Mouse (Mus musculus): ENCODE data around the gene Glp2r. TPM values are rescaled to one million over a fixed set of nuclear protein-coding genes. Genes with fewer than 3 reads are reported as not detected.

The Glp2r gene
- polyA plus RNA-seq, 1 experiment from 2014 or later = not detected

GRCm38 (mm10) chr11:67642835-67643234, 128.1 kb downstream of the Glp2r start:
- Histone ChIP-seq H3K4me1 (replicated peaks) (no peaks in the 10 kb centered on the region), H3K27me3 (no peaks in the 10 kb centered on the region), H3K36me3 (no peaks in the 10 kb centered on the region), H3K27ac (no peak overlapping the region), H3K4me2 (replicated peaks) (no peak overlapping the region), H3K4me3 (replicated peaks) (no peak overlapping the region), H3K9ac (replicated peaks) (no peak overlapping the region), H3K9me3 (no peaks in the 10 kb centered on the region)
- 85% methylated on average over 5 of the region's 5 CpGs for WGBS
- ATAC-seq = no peak

GRCm38 (mm10) chr11:67642421-67642820, 128.5 kb downstream of the Glp2r start:
- no peaks in the 10 kb centered on the region for H3K36me3 ChIP-seq
- no peaks in the 10 kb centered on the region for H3K4me1 ChIP-seq (replicated peaks)
- 98% methylated on average over 8 of the region's 8 CpGs for WGBS
- no peak for ATAC-seq
- H3K27ac ChIP-seq = no peak overlapping the region
- H3K4me3 ChIP-seq (replicated peaks) = no peak overlapping the region
- no peak overlapping the region for H3K9ac ChIP-seq (replicated peaks)
- H3K4me2 ChIP-seq (replicated peaks) = no peak overlapping the region
- H3K27me3 ChIP-seq = no peaks in the 10 kb centered on the region
- no peaks in the 10 kb centered on the region for H3K9me3 ChIP-seq

GRCm38 (mm10) chr11:67640299-67640698, 130.7 kb downstream of the Glp2r start:
- no peaks in the 10 kb centered on the region for H3K9me3 ChIP-seq
- no peaks in the 10 kb centered on the region for H3K27me3 ChIP-seq
- H3K27ac ChIP-seq = no peak overlapping the region
- H3K4me3 ChIP-seq (replicated peaks) = no peak overlapping the region
- ATAC-seq = no peak
- no peak overlapping the region for H3K4me2 ChIP-seq (replicated peaks)
- WGBS = 89% methylated on average over 6 of the region's 6 CpGs
- H3K36me3 ChIP-seq = no peaks in the 10 kb centered on the region
- no peaks in the 10 kb centered on the region for H3K4me1 ChIP-seq (replicated peaks)
- H3K9ac ChIP-seq (replicated peaks) = no peak overlapping the region

- H3K27ac ChIP-seq = no peak overlapping the region
- H3K9me3 ChIP-seq = no peaks in the 10 kb centered on the region
- H3K4me3 ChIP-seq (replicated peaks) = no peak overlapping the region
- no peaks in the 10 kb centered on the region for H3K36me3 ChIP-seq
- 91% methylated on average over 3 of the region's 3 CpGs for WGBS
- no peak for ATAC-seq
- no peaks in the 10 kb centered on the region for H3K4me1 ChIP-seq (replicated peaks)
- H3K9ac ChIP-seq (replicated peaks) = no peak overlapping the region
- H3K4me2 ChIP-seq (replicated peaks) = no peak overlapping the region
- no peaks in the 10 kb centered on the region for H3K27me3 ChIP-seq
Measured at GRCm38 (mm10) chr11:67638401-67638800, 132.6 kb downstream of the Glp2r start.

- Histone ChIP-seq H3K27me3 (no peaks in the 10 kb centered on the region), H3K4me3 (replicated peaks) (no peak overlapping the region), H3K4me2 (replicated peaks) (no peak overlapping the region), H3K9me3 (no peaks in the 10 kb centered on the region), H3K9ac (replicated peaks) (no peak overlapping the region), H3K4me1 (replicated peaks) (no peaks in the 10 kb centered on the region), H3K36me3 (no peaks in the 10 kb centered on the region), H3K27ac (no peak overlapping the region)
- WGBS = 60% methylated on average over 6 of the region's 6 CpGs
- no peak for ATAC-seq
Measured at GRCm38 (mm10) chr11:67636905-67637586, 133.9 kb downstream of the Glp2r start.

GRCm38 (mm10) chr11:67636201-67636600, 134.8 kb downstream of the Glp2r start:
- H3K9me3 ChIP-seq = no peaks in the 10 kb centered on the region
- no peaks in the 10 kb centered on the region for H3K27me3 ChIP-seq
- ATAC-seq = no peak
- no peak overlapping the region for H3K4me2 ChIP-seq (replicated peaks)
- 77% methylated on average over 4 of the region's 4 CpGs for WGBS
- no peaks in the 10 kb centered on the region for H3K36me3 ChIP-seq
- H3K9ac ChIP-seq (replicated peaks) = no peak overlapping the region
- no peak overlapping the region for H3K4me3 ChIP-seq (replicated peaks)
- H3K4me1 ChIP-seq (replicated peaks) = no peaks in the 10 kb centered on the region
- no peak overlapping the region for H3K27ac ChIP-seq

GRCm38 (mm10) chr11:67633620-67634229, 137.2 kb downstream of the Glp2r start:
- Histone ChIP-seq H3K9ac (replicated peaks) (no peak overlapping the region), H3K4me2 (replicated peaks) (no peak overlapping the region), H3K27ac (no peak overlapping the region), H3K9me3 (no peaks in the 10 kb centered on the region), H3K27me3 (no peaks in the 10 kb centered on the region), H3K36me3 (no peaks in the 10 kb centered on the region), H3K4me1 (replicated peaks) (no peaks in the 10 kb centered on the region), H3K4me3 (replicated peaks) (no peak overlapping the region)
- ATAC-seq = no peak
- WGBS = 74% methylated on average over 3 of the region's 3 CpGs

GRCm38 (mm10) chr11:67632906-67633305, 138.0 kb downstream of the Glp2r start:
- no peak overlapping the region for H3K27ac ChIP-seq
- H3K4me2 ChIP-seq (replicated peaks) = no peak overlapping the region
- H3K27me3 ChIP-seq = no peaks in the 10 kb centered on the region
- no peaks in the 10 kb centered on the region for H3K36me3 ChIP-seq
- H3K9me3 ChIP-seq = no peaks in the 10 kb centered on the region
- H3K9ac ChIP-seq (replicated peaks) = no peak overlapping the region
- WGBS = 75% methylated on average over 8 of the region's 8 CpGs
- H3K4me1 ChIP-seq (replicated peaks) = no peaks in the 10 kb centered on the region
- no peak for ATAC-seq
- H3K4me3 ChIP-seq (replicated peaks) = no peak overlapping the region

- ATAC-seq = no peak
- H3K27ac ChIP-seq = no peak overlapping the region
- no peak overlapping the region for H3K4me2 ChIP-seq (replicated peaks)
- H3K9me3 ChIP-seq = no peaks in the 10 kb centered on the region
- no peaks in the 10 kb centered on the region for H3K4me1 ChIP-seq (replicated peaks)
- H3K27me3 ChIP-seq = no peaks in the 10 kb centered on the region
- WGBS = 93% methylated on average over 2 of the region's 2 CpGs
- no peaks in the 10 kb centered on the region for H3K36me3 ChIP-seq
- no peak overlapping the region for H3K9ac ChIP-seq (replicated peaks)
- H3K4me3 ChIP-seq (replicated peaks) = no peak overlapping the region
Measured at GRCm38 (mm10) chr11:67628522-67628921, 142.4 kb downstream of the Glp2r start.

GRCm38 (mm10) chr11:67627179-67627578, 143.8 kb downstream of the Glp2r start:
- no peak for ATAC-seq
- Histone ChIP-seq H3K4me1 (replicated peaks) (no peaks in the 10 kb centered on the region), H3K9ac (replicated peaks) (no peak overlapping the region), H3K4me3 (replicated peaks) (no peak overlapping the region), H3K9me3 (no peaks in the 10 kb centered on the region), H3K36me3 (no peaks in the 10 kb centered on the region), H3K27ac (no peak overlapping the region), H3K27me3 (no peaks in the 10 kb centered on the region), H3K4me2 (replicated peaks) (no peak overlapping the region)
- WGBS = 87% methylated on average over 7 of the region's 7 CpGs

GRCm38 (mm10) chr11:67622340-67622739, 148.6 kb downstream of the Glp2r start:
- Histone ChIP-seq H3K4me1 (replicated peaks) (no peaks in the 10 kb centered on the region), H3K4me2 (replicated peaks) (no peak overlapping the region), H3K9ac (replicated peaks) (no peak overlapping the region), H3K27me3 (no peaks in the 10 kb centered on the region), H3K27ac (no peak overlapping the region), H3K4me3 (replicated peaks) (no peak overlapping the region), H3K36me3 (no peaks in the 10 kb centered on the region), H3K9me3 (no peaks in the 10 kb centered on the region)
- 79% methylated on average over 7 of the region's 7 CpGs for WGBS
- ATAC-seq = no peak

GRCm38 (mm10) chr11:67616557-67617239, 154.3 kb downstream of the Glp2r start:
- H3K9me3 ChIP-seq = no peaks in the 10 kb centered on the region
- H3K27me3 ChIP-seq = no peaks in the 10 kb centered on the region
- H3K4me2 ChIP-seq (replicated peaks) = no peak overlapping the region
- no peak overlapping the region for H3K9ac ChIP-seq (replicated peaks)
- H3K36me3 ChIP-seq = no peaks in the 10 kb centered on the region
- no peaks in the 10 kb centered on the region for H3K4me1 ChIP-seq (replicated peaks)
- no peak overlapping the region for H3K27ac ChIP-seq
- no peak for ATAC-seq
- 89% methylated on average over 13 of the region's 13 CpGs for WGBS
- H3K4me3 ChIP-seq (replicated peaks) = no peak overlapping the region
